23 mouse cellular contexts compared by ENCODE assay signal in the genomic region with DNA sequence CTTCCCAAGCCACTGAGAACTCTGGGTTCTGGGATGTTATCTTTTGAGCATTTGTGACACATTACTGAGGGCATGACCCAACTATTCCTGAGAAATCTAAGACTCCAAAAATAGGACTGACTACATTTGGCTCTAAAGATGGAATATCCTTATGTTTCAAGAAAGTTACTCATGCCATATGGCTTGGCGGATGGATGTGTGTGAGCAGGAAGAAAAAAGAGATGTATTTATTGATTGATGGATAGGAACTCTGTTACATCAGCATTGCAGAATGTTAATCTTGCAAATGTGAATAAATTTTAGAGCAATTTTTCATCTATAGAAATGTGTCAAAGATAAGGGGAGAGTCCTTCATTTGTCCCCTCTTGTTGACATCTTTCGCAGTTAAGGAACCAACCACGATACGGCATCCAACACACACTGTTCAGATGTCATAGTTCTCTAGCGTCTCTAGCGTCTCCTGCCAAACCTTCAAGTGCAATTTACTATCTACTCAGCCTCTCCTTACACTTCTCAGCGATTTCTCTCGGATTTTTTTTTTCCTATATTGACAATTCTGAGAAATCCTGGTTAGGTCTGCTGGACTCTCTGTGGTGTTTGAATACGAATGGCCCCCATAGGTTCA.
DNase-seq lines count a peak whose midpoint lies in the region; ATAC-seq and TF ChIP-seq lines count a peak whose summit lies in the region.
"Had no signal": no experiment of that assay in that cellular context is flagged by ENCODE, and none has a peak within 500 bp of the region (broad histone marks: within the 10 kb centered on the region; RNA-seq: fewer than 3 reads in every experiment).

No protein-coding gene starts in this region.

- H3K36me3 ChIP-seq in forebrain, embryonic 16.5 days (ENCODE audit: control insufficient read depth, insufficient read depth) = no peaks in the 10 kb centered on the region
- H3K36me3 ChIP-seq in forebrain, embryonic 10.5 days (replicated peaks) = no peaks in the 10 kb centered on the region
- H3K36me3 ChIP-seq in heart, embryonic 13.5 days = no peaks in the 10 kb centered on the region; the same call in 1 of the 2 replicates
- H3K36me3 ChIP-seq: embryonic facial prominence, embryonic 13.5 days; hindbrain, embryonic 10.5 days; intestine, embryonic 15.5 days; kidney, embryonic 15.5 days had no signal

- peak; percentile 23 for TF ChIP-seq CTCF in left cerebral cortex, adult 2 months (IDR thresholded peaks at IDR 0.05)
- no peak for TF ChIP-seq CTCF in brain, embryonic 14.5 days (IDR thresholded peaks at IDR 0.05; ENCODE audit: borderline replicate concordance, extremely low read depth, insufficient read depth, insufficient read length)

- no peak for TF ChIP-seq POLR2A in brain, embryonic 14.5 days (IDR thresholded peaks at IDR 0.05; ENCODE audit: borderline replicate concordance, extremely low read depth, insufficient read depth, insufficient read length, poor library complexity, severe bottlenecking)

- peak; percentile 56 for ATAC-seq in forebrain, embryonic 16.5 days
- no peak for ATAC-seq in heart, embryonic 13.5 days (ENCODE audit: extremely low read depth, insufficient number of reproducible peaks, low FRiP score, low TSS enrichment)
- ATAC-seq: intestine, embryonic 15.5 days had no signal

- intact Hi-C loops in left cerebral cortex, adult 2 months (cut with DNase I) = no loop called here
- intact Hi-C loops in left cerebral cortex, postnatal 36 days (cut with DNase I) = no loop called here

- H3K4me1 ChIP-seq in forebrain, embryonic 16.5 days (replicated peaks; ENCODE audit: control insufficient read depth, insufficient read depth, low read length) = peaks cover 12% of the 10 kb centered on the region; the same call in 1 of the 2 replicates
- H3K4me1 ChIP-seq in forebrain, embryonic 10.5 days = no peaks in the 10 kb centered on the region
- H3K4me1 ChIP-seq in heart, embryonic 13.5 days = peaks cover 23% of the 10 kb centered on the region
- H3K4me1 ChIP-seq: embryonic facial prominence, embryonic 13.5 days; hindbrain, embryonic 10.5 days; intestine, embryonic 15.5 days; kidney, embryonic 15.5 days had no signal

- no peak overlapping the region for H3K9ac ChIP-seq in forebrain, embryonic 16.5 days (replicated peaks; ENCODE audit: low read depth, low read length)
- no peak overlapping the region for H3K9ac ChIP-seq in heart, embryonic 13.5 days
- H3K9ac ChIP-seq: embryonic facial prominence, embryonic 13.5 days; hindbrain, embryonic 14.5 days; intestine, embryonic 15.5 days; kidney, embryonic 15.5 days had no signal

- H3K4me3 ChIP-seq in forebrain, embryonic 16.5 days (replicated peaks; ENCODE audit: low read length) = no peak overlapping the region
- H3K4me3 ChIP-seq in forebrain, embryonic 10.5 days = no peak overlapping the region
- H3K4me3 ChIP-seq in heart, embryonic 13.5 days = no peak overlapping the region
- no peak overlapping the region for H3K4me3 ChIP-seq in left cerebral cortex, adult 2 months
- H3K4me3 ChIP-seq: embryonic facial prominence, embryonic 13.5 days; gastrocnemius, adult 2 months; hindbrain, embryonic 10.5 days; intestine, embryonic 15.5 days; kidney, embryonic 15.5 days had no signal

- no peak overlapping the region for H3K4me2 ChIP-seq in forebrain, embryonic 16.5 days (ENCODE audit: low read length)
- H3K4me2 ChIP-seq in heart, embryonic 13.5 days = no peak overlapping the region
- H3K4me2 ChIP-seq: embryonic facial prominence, embryonic 13.5 days; heart, embryonic 11.5 days; hindbrain, embryonic 14.5 days; intestine, embryonic 15.5 days; kidney, embryonic 15.5 days had no signal

- no peaks in the 10 kb centered on the region for H3K27me3 ChIP-seq in forebrain, embryonic 16.5 days (replicated peaks; ENCODE audit: control insufficient read depth, insufficient read depth, low read length)
- H3K27me3 ChIP-seq in forebrain, embryonic 10.5 days (ENCODE audit: poor library complexity, severe bottlenecking) = no peaks in the 10 kb centered on the region
- no peaks in the 10 kb centered on the region for H3K27me3 ChIP-seq in heart, embryonic 13.5 days (replicated peaks)
- H3K27me3 ChIP-seq: CH12.LX; embryonic facial prominence, embryonic 13.5 days; intestine, embryonic 15.5 days; kidney, embryonic 15.5 days had no signal

- DNase-seq in forebrain, embryonic 10.5 days (ENCODE audit: extremely low spot score, low spot score) = no peak
- no peak for DNase-seq in heart, adult 9 months (ENCODE audit: low spot score in 2 of 2)
- no peak for DNase-seq in left cerebral cortex, adult 2 months (ENCODE audit: extremely low spot score in 1 of 2, low spot score in 2 of 2)
- no peak for DNase-seq in left cerebral cortex, postnatal 36 days (ENCODE audit: low spot score in 2 of 2)
- peak; percentile 57 for DNase-seq in brain, embryonic 14.5 days (ENCODE audit: low read depth)
- no peak for DNase-seq in adrenal gland, adult 8-10 months
- DNase-seq: adrenal gland, postnatal 10 days; cerebellum, adult 18-20 months; cerebellum, adult 9-11 months; cerebellum, postnatal 36 days; gastrocnemius, adult 2 months; gastrocnemius, postnatal 25 days; heart, postnatal 14 days; kidney, adult 18-20 months had no signal

- no peaks in the 10 kb centered on the region for H3K9me3 ChIP-seq in forebrain, embryonic 16.5 days (ENCODE audit: control insufficient read depth, low read length)
- H3K9me3 ChIP-seq in forebrain, embryonic 10.5 days = no peaks in the 10 kb centered on the region
- H3K9me3 ChIP-seq in heart, embryonic 13.5 days = no peaks in the 10 kb centered on the region
- H3K9me3 ChIP-seq: embryonic facial prominence, embryonic 13.5 days; hindbrain, embryonic 10.5 days; intestine, embryonic 15.5 days; kidney, embryonic 15.5 days had no signal

- peak overlapping the region; percentile 74 for H3K27ac ChIP-seq in forebrain, embryonic 16.5 days (ENCODE audit: low read length)
- H3K27ac ChIP-seq in forebrain, embryonic 10.5 days = no peak overlapping the region
- 0 out of 2 replicates have a peak overlapping the region, but pooled peaks have one; percentile 8 for H3K27ac ChIP-seq in heart, embryonic 13.5 days (replicated peaks)
- H3K27ac ChIP-seq in left cerebral cortex, adult 2 months = no peak overlapping the region
- H3K27ac ChIP-seq: embryonic facial prominence, embryonic 13.5 days; gastrocnemius, adult 2 months; hindbrain, embryonic 10.5 days; hindbrain, embryonic 14.5 days; intestine, embryonic 15.5 days; kidney, embryonic 15.5 days had no signal

- WGBS in forebrain, embryonic 16.5 days = 73% methylated on average over 9 of the region's 9 CpGs
- WGBS in forebrain, embryonic 10.5 days = 93% methylated on average over 9 of the region's 9 CpGs
- WGBS in heart, embryonic 13.5 days = 68% methylated on average over 9 of the region's 9 CpGs

Comparison
In these comparisons a context has a peak if more than half of its experiments do, and no peak if none do; other contexts are left out.
1. H3K27ac ChIP-seq: peak in forebrain, embryonic 16.5 days (single experiment) and heart, embryonic 13.5 days (single experiment); none in forebrain, embryonic 10.5 days (single experiment) and left cerebral cortex, adult 2 months (single experiment).